Mouse (Mus musculus): ENCODE data around the gene Mapkapk5.

DNA sequence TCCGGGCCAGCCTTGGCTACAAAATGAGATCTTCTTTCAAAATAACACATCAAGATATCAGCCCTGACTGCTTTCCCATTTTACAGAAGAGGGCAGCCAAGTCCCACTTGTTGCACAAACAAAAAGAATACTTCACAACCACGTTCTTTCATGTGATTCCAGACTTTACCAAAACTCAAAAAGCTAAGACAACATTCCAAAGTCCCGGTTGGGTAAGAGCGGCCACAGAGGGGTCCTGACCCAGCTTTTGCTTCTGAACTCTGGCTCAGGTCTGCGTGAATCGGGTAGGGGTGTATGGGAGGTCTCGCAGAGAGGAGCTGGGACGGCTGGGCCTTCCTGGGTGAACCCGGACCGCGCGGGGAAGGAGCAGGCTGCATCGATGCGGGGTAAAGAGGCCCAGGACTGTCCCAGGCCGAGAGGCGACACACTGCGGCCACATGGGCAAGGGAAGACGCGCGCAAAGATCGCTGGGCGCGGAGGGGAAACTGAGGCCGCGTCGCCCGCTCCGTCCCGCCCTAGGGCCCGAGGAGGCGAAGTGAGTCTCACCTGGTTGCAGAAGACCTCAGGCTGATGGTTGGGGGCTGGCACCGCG, 47.2 kb upstream of the Mapkapk5 start:
- TF ChIP-seq CTCF (IDR thresholded peaks at IDR 0.05; ENCODE audit: low read depth, low read length) = no peak
- no peak for TF ChIP-seq GATA1 (IDR thresholded peaks at IDR 0.05; ENCODE audit: borderline replicate concordance, low read length)
- no peak for TF ChIP-seq TAL1 (conservative IDR thresholded peaks at IDR 0.05; ENCODE audit: low read depth, low read length)
- no peak for TF ChIP-seq POLR2AphosphoS5 (IDR thresholded peaks at IDR 0.05; ENCODE audit: insufficient replicate concordance, low read depth, low read length)
